Mouse (Mus musculus): ENCODE results near the gene She. TPM values are rescaled to one million over a fixed set of nuclear protein-coding genes. Genes with fewer than 3 reads are reported as not detected.

She gene
- 1.3 and 1.4 TPM in 2 replicates for polyA plus RNA-seq (2015; fragmentation: Nextera tagmentation; extraction: Ambion mirVana)

- ATAC-seq: no peak
- 0 out of 2 replicates have a peak within 1 kb of the TSS, but pooled peaks have one; percentile 34 for H3K9ac ChIP-seq (ENCODE audit: low read depth, low read length)
- peak within 1 kb of the TSS; percentile 50 for H3K4me2 ChIP-seq (ENCODE audit: low read length)
- H3K9me3 ChIP-seq (replicated peaks; ENCODE audit: control insufficient read depth, low read length, poor library complexity, severe bottlenecking): no peaks in the 10 kb centered on the region; the same call in 1 of the 2 replicates
- WGBS: 1% methylated on average over 80 of the region's 96 CpGs
- peaks cover 9% of the 10 kb centered on the region; the same call in 1 of the 2 replicates for H3K4me1 ChIP-seq (ENCODE audit: control insufficient read depth, insufficient read depth, low read length)
- peak within 1 kb of the TSS; percentile 38 for H3K4me3 ChIP-seq (ENCODE audit: low read depth, low read length)
- no peaks in the 10 kb centered on the region for H3K36me3 ChIP-seq (ENCODE audit: control insufficient read depth, insufficient read depth, low read length)
- peaks cover 51% of the 10 kb centered on the region for H3K27me3 ChIP-seq (ENCODE audit: control insufficient read depth, insufficient read depth, low read depth, low read length)
- H3K27ac ChIP-seq (ENCODE audit: low read length): no peak within 1 kb of the TSS; the same call in 1 of the 2 replicates
Measured at GRCm38 (mm10) chr3:89830815-89831591, at the start of gene She. She (plus strand) TSS chr3:89831370.

DNA sequence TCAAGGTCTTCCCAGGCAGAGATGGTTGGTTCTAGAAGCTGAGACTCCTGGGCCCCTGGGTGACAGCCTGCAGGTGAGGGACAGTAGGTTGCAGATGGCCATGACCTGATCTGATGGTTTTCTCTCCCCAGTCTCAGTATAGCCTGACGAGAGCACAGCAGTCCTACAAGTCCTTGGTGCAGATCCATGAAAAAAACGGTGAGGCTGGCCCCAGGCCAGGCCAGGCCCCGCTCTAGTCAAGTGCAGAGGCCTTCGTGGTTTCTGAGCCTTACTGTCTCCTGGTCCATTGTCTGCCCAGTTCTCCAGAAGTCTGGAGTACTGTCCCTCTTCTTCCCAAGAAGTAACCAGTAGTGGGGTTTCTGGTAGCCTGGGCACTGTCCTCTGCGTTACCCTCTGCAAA lies 49.5 kb upstream of the She start:
- ATAC-seq: no peak
- WGBS: 90% methylated on average over 5 of the region's 5 CpGs
- no peak overlapping the region for H3K27ac ChIP-seq (ENCODE audit: low read length)
- peaks cover 45% of the 10 kb centered on the region for H3K36me3 ChIP-seq (ENCODE audit: control insufficient read depth, insufficient read depth, low read length)
- no peaks in the 10 kb centered on the region for H3K9me3 ChIP-seq (replicated peaks; ENCODE audit: control insufficient read depth, low read length, poor library complexity, severe bottlenecking)
- no peaks in the 10 kb centered on the region for H3K4me1 ChIP-seq (ENCODE audit: control insufficient read depth, insufficient read depth, low read length)
- no peak overlapping the region for H3K4me3 ChIP-seq (ENCODE audit: low read depth, low read length)
- H3K4me2 ChIP-seq (ENCODE audit: low read length): no peak overlapping the region
- H3K9ac ChIP-seq (ENCODE audit: low read depth, low read length): no peak overlapping the region
- no peaks in the 10 kb centered on the region for H3K27me3 ChIP-seq (ENCODE audit: control insufficient read depth, insufficient read depth, low read depth, low read length)

- peaks cover 28% of the 10 kb centered on the region for H3K36me3 ChIP-seq (ENCODE audit: control insufficient read depth, insufficient read depth, low read length)
- 17% methylated on average over 11 of the region's 11 CpGs for WGBS
- no peaks in the 10 kb centered on the region for H3K4me1 ChIP-seq (ENCODE audit: control insufficient read depth, insufficient read depth, low read length)
- no peak overlapping the region for H3K4me2 ChIP-seq (ENCODE audit: low read length)
- no peaks in the 10 kb centered on the region for H3K27me3 ChIP-seq (ENCODE audit: control insufficient read depth, insufficient read depth, low read depth, low read length)
- no peaks in the 10 kb centered on the region for H3K9me3 ChIP-seq (replicated peaks; ENCODE audit: control insufficient read depth, low read length, poor library complexity, severe bottlenecking)
- H3K9ac ChIP-seq (ENCODE audit: low read depth, low read length): no peak overlapping the region
- H3K4me3 ChIP-seq (ENCODE audit: low read depth, low read length): no peak overlapping the region
- no peak for ATAC-seq
- no peak overlapping the region for H3K27ac ChIP-seq (ENCODE audit: low read length)
Measured at GRCm38 (mm10) chr3:89784991-89785753, 46.0 kb upstream of the She start.

DNA sequence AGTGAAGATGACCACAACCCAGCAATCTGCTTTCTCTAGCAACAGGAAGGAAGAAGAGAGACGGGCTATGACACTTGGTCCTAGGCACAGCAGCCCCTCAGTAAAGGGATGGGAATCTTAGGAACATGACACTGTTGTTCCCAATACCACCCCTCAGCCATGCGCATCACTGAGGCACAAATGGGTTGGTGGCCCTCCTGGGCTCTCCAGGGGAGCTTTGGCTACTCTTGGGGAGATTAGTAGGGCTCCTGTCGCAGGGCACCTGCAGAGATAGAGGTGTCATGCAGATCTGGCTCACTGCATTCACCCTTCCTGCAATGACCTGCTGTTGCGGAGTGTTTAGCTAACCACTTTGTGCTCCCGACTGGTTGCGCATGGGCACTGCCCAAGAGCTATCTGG lies 44.9 kb upstream of the She start:
- Histone ChIP-seq H3K27me3 (ENCODE audit: control insufficient read depth, insufficient read depth, low read depth, low read length) (no peaks in the 10 kb centered on the region), H3K9me3 (replicated peaks; ENCODE audit: control insufficient read depth, low read length, poor library complexity, severe bottlenecking) (no peaks in the 10 kb centered on the region), H3K4me3 (ENCODE audit: low read depth, low read length) (no peak overlapping the region), H3K4me2 (ENCODE audit: low read length) (no peak overlapping the region), H3K4me1 (ENCODE audit: control insufficient read depth, insufficient read depth, low read length) (no peaks in the 10 kb centered on the region), H3K9ac (ENCODE audit: low read depth, low read length) (no peak overlapping the region), H3K27ac (ENCODE audit: low read length) (no peak overlapping the region), H3K36me3 (ENCODE audit: control insufficient read depth, insufficient read depth, low read length) (peaks cover 20% of the 10 kb centered on the region)
- ATAC-seq: no peak
- WGBS: 78% methylated on average over 6 of the region's 6 CpGs

DNA sequence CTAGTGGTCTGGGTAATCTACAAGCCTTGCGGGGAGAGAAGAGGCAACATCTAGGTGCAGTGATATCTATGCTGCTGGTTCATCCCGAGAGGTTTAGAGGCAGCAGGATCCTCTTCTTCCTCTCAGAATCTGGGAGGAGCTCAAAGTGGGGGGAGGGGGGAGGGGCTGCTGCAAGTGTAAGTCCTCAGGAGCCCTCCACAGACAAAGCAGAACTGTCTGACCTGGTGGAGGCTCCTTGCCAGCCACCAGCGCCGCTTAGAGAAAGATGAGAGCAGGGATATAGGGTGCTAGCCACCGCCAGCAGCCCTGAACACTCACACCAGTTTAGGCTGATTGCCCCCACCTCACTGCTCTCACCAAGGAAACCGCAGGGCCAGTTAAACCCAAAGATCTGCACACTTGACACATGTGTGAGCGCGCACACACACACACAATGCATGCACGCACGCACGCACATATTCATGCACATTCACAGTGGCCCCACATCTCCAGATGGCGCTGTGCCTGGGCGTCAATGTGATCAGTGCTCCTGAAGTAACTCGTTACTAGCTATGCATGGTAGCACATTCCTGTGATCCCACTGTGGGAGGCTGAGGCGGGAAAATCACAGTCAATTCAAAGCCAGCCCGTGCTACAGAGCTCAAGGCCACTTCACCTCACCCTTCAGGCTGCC lies 42.4 kb upstream of the She start:
- H3K9me3 ChIP-seq (replicated peaks; ENCODE audit: control insufficient read depth, low read length, poor library complexity, severe bottlenecking): no peaks in the 10 kb centered on the region
- H3K4me1 ChIP-seq (ENCODE audit: control insufficient read depth, insufficient read depth, low read length): no peaks in the 10 kb centered on the region
- no peaks in the 10 kb centered on the region for H3K36me3 ChIP-seq (ENCODE audit: control insufficient read depth, insufficient read depth, low read length)
- H3K4me2 ChIP-seq (ENCODE audit: low read length): no peak overlapping the region
- H3K27me3 ChIP-seq (ENCODE audit: control insufficient read depth, insufficient read depth, low read depth, low read length): no peaks in the 10 kb centered on the region
- ATAC-seq: no peak
- WGBS: 71% methylated on average over 16 of the region's 16 CpGs
- no peak overlapping the region for H3K4me3 ChIP-seq (ENCODE audit: low read depth, low read length)
- no peak overlapping the region for H3K27ac ChIP-seq (ENCODE audit: low read length)
- no peak overlapping the region for H3K9ac ChIP-seq (ENCODE audit: low read depth, low read length)

DNA sequence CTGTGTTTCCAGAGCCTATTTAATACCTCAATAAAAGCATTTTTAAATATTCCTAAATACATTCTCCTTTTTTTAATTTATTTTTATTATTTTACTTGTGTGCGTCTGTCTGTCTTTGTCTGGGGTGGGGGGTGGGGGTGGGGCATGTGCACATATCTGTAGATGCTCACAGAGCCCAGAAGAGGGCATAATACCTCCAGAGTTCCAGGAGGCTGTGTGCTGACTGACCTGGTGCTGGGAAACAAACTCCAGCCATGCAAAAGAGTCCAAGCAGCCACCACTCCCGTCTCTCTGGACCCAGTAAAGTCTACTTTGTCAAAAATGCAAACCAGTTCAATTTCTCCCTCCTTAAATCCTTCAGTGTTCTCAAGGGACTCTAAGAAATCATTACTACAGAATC lies 36.6 kb upstream of the She start:
- H3K36me3 ChIP-seq (ENCODE audit: control insufficient read depth, insufficient read depth, low read length): no peaks in the 10 kb centered on the region
- no peak overlapping the region for H3K27ac ChIP-seq (ENCODE audit: low read length)
- H3K4me1 ChIP-seq (ENCODE audit: control insufficient read depth, insufficient read depth, low read length): no peaks in the 10 kb centered on the region
- 59% methylated on average over 2 of the region's 2 CpGs for WGBS
- no peak overlapping the region for H3K4me3 ChIP-seq (ENCODE audit: low read depth, low read length)
- H3K9ac ChIP-seq (ENCODE audit: low read depth, low read length): no peak overlapping the region
- no peaks in the 10 kb centered on the region for H3K27me3 ChIP-seq (ENCODE audit: control insufficient read depth, insufficient read depth, low read depth, low read length)
- ATAC-seq: no peak
- H3K9me3 ChIP-seq (replicated peaks; ENCODE audit: control insufficient read depth, low read length, poor library complexity, severe bottlenecking): no peaks in the 10 kb centered on the region
- H3K4me2 ChIP-seq (ENCODE audit: low read length): no peak overlapping the region

GRCm38 (mm10) chr3:89795746-89796145 lies 35.4 kb upstream of the She start:
- no peak overlapping the region for H3K4me2 ChIP-seq (ENCODE audit: low read length)
- no peak for ATAC-seq
- no peaks in the 10 kb centered on the region for H3K36me3 ChIP-seq (ENCODE audit: control insufficient read depth, insufficient read depth, low read length)
- H3K27me3 ChIP-seq (ENCODE audit: control insufficient read depth, insufficient read depth, low read depth, low read length): no peaks in the 10 kb centered on the region
- no peaks in the 10 kb centered on the region for H3K4me1 ChIP-seq (ENCODE audit: control insufficient read depth, insufficient read depth, low read length)
- WGBS: 76% methylated on average over 5 of the region's 5 CpGs
- no peak overlapping the region for H3K9ac ChIP-seq (ENCODE audit: low read depth, low read length)
- no peak overlapping the region for H3K27ac ChIP-seq (ENCODE audit: low read length)
- no peak overlapping the region for H3K4me3 ChIP-seq (ENCODE audit: low read depth, low read length)
- no peaks in the 10 kb centered on the region for H3K9me3 ChIP-seq (replicated peaks; ENCODE audit: control insufficient read depth, low read length, poor library complexity, severe bottlenecking)

- no peaks in the 10 kb centered on the region for H3K27me3 ChIP-seq (ENCODE audit: control insufficient read depth, insufficient read depth, low read depth, low read length)
- no peak overlapping the region for H3K9ac ChIP-seq (ENCODE audit: low read depth, low read length)
- H3K4me1 ChIP-seq (ENCODE audit: control insufficient read depth, insufficient read depth, low read length): no peaks in the 10 kb centered on the region
- H3K4me3 ChIP-seq (ENCODE audit: low read depth, low read length): no peak overlapping the region
- no peaks in the 10 kb centered on the region for H3K9me3 ChIP-seq (replicated peaks; ENCODE audit: control insufficient read depth, low read length, poor library complexity, severe bottlenecking)
- H3K36me3 ChIP-seq (ENCODE audit: control insufficient read depth, insufficient read depth, low read length): no peaks in the 10 kb centered on the region
- no peak overlapping the region for H3K27ac ChIP-seq (ENCODE audit: low read length)
- no peak overlapping the region for H3K4me2 ChIP-seq (ENCODE audit: low read length)
- ATAC-seq: no peak
- 62% methylated on average over 4 of the region's 4 CpGs for WGBS
Measured at GRCm38 (mm10) chr3:89796358-89796757, 34.8 kb upstream of the She start.
